Mouse (Mus musculus) myocyte (in vitro differentiated cells): Measurements from ENCODE around the gene 1700029F12Rik. TPM values are rescaled to one million over a fixed set of nuclear protein-coding genes. Genes with fewer than 3 reads are reported as not detected.

Source experiments
- H3K27me3 ChIP-seq: one replicate; pipeline ENCODE4 v1.6.1; 2011; ENCODE audit not compliant: control insufficient read depth, insufficient read depth, insufficient read length
- H3K36me3 ChIP-seq: one replicate; pipeline ENCODE4 v1.6.1; 2011; ENCODE audit not compliant: control insufficient read depth, insufficient read depth
- H3K4me2 ChIP-seq: one replicate; pipeline ENCODE4 v1.6.1; 2011; ENCODE audit warnings: low read depth, control low read depth
- H3K4me3 ChIP-seq: one replicate; pipeline ENCODE4 v1.5.1; 2011; ENCODE audit warnings: mild to moderate bottlenecking, control low read depth, moderate library complexity
- H3K79me2 ChIP-seq: one replicate; pipeline ENCODE4 v1.6.1; 2011; ENCODE audit not compliant: control insufficient read depth, insufficient read depth
- H3ac ChIP-seq: one replicate; pipeline ENCODE4 v1.6.1; 2011; ENCODE audit not compliant: control insufficient read depth, insufficient read length
- CEBPB ChIP-seq: IDR thresholded peaks from 2 replicates; pipeline ENCODE4 v1.6.1; 2011; ENCODE audit warnings: mild to moderate bottlenecking, moderate library complexity; ENCODE audit not compliant: poor library complexity, insufficient read depth, severe bottlenecking
- E2F4 ChIP-seq: IDR thresholded peaks from one replicate; pipeline ENCODE4 v1.6.1; 2011; ENCODE audit warnings: mild to moderate bottlenecking, control low read depth, moderate library complexity; ENCODE audit not compliant: insufficient read depth
- MAX ChIP-seq: IDR thresholded peaks from one replicate; pipeline ENCODE4 v1.6.1; 2011; ENCODE audit warnings: low read depth, mild to moderate bottlenecking, control low read depth
- MYOD1 ChIP-seq, 3 experiments: IDR thresholded peaks; one replicate each; pipeline ENCODE4 v1.6.1; 2011; ENCODE audit warnings: control low read depth in 2 of 3, low read depth in 2 of 3, mild to moderate bottlenecking in 2 of 3, moderate library complexity in 1 of 3; ENCODE audit not compliant: insufficient read length in 2 of 3, control insufficient read depth in 1 of 3
- MYOG ChIP-seq, 3 experiments: IDR thresholded peaks; one replicate each; pipeline ENCODE4 v1.6.1; 2011; ENCODE audit warnings: control low read depth in 2 of 3, low read depth in 2 of 3, mild to moderate bottlenecking in 2 of 3; ENCODE audit not compliant: insufficient read length in 2 of 3, control insufficient read depth in 1 of 3, insufficient read depth in 1 of 3
- POLR2A ChIP-seq: IDR thresholded peaks from one replicate; pipeline ENCODE4 v1.6.1; 2011; ENCODE audit warnings: low read depth, mild to moderate bottlenecking, control low read depth, moderate library complexity; ENCODE audit not compliant: insufficient read length
- POLR2AphosphoS2 ChIP-seq: IDR thresholded peaks from one replicate; pipeline ENCODE4 v1.6.1; 2011; ENCODE audit warnings: low read depth, control low read depth; ENCODE audit not compliant: insufficient read length
- REST ChIP-seq: IDR thresholded peaks from one replicate; pipeline ENCODE4 v1.6.1; 2011; ENCODE audit warnings: mild to moderate bottlenecking, control low read depth, moderate library complexity; ENCODE audit not compliant: insufficient read depth, insufficient read length
- SRF ChIP-seq: IDR thresholded peaks from one replicate; pipeline ENCODE4 v1.6.1; 2011; ENCODE audit warnings: low read depth; ENCODE audit not compliant: control insufficient read depth, insufficient read length
- TCF12 ChIP-seq: IDR thresholded peaks from one replicate; pipeline ENCODE4 v1.6.1; 2011; ENCODE audit warnings: mild to moderate bottlenecking, control low read depth; ENCODE audit not compliant: poor library complexity, insufficient read depth, severe bottlenecking
- TCF3 ChIP-seq: IDR thresholded peaks from one replicate; pipeline ENCODE4 v1.6.1; 2011; ENCODE audit warnings: low read depth, control low read depth; ENCODE audit not compliant: insufficient read length
- USF1 ChIP-seq: IDR thresholded peaks from one replicate; pipeline ENCODE4 v1.6.1; 2011; ENCODE audit warnings: low read depth, mild to moderate bottlenecking, control low read depth, moderate library complexity
- polyA plus RNA-seq: library from polyadenylated mRNA; unstranded; fragments of >200 nt; fragmentation: generic; extraction: Trizol; gene quantifications from one replicate; pipeline ENCODE4 v1.2.1, GENCODE M21; 2012; ENCODE audit warnings: missing spikeins

Gene 1700029F12Rik
- polyA plus RNA-seq, 1 experiment, result not detected

DNA sequence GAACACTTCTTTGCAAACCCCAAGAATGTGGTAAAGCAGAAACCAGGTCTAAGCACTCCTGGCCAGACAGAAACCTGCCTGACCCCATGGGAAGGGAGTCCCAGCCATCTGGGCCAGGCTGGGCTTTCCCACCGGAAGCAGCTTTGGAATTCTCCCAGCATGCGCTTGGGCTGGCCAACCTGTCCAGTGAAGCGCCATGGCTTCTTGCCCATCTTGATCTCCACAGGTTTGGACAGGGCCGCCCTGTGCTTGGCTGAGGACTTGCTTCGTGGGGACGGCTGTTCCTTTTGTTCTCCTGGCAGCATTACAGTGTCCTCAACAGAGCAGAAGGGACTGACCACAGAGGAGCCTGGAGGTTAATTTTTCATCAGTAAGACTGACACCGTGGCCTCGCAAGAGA lies 19.7 kb upstream of the 1700029F12Rik start:
- Histone ChIP-seq H3K4me2 (no peak overlapping the region), H3K36me3 (no peaks in the 10 kb centered on the region), H3K27me3 (no peaks in the 10 kb centered on the region), H3ac (no peak overlapping the region), H3K4me3 (no peak overlapping the region), H3K79me2 (no peaks in the 10 kb centered on the region)
- no peak for TF ChIP-seq USF1
- TF ChIP-seq POLR2A, result no peak
- TF ChIP-seq MYOG (IDR thresholded peaks at IDR 0.05; ENCODE audit: control insufficient read depth in 1 of 3, insufficient read depth in 1 of 3, insufficient read length in 2 of 3, low read depth in 2 of 3), result no peak
- no peak for TF ChIP-seq TCF12
- no peak for TF ChIP-seq MAX
- no peak for TF ChIP-seq TCF3
- no peak for TF ChIP-seq POLR2AphosphoS2
- no peak for TF ChIP-seq SRF
- TF ChIP-seq MYOD1 (IDR thresholded peaks at IDR 0.05; ENCODE audit: control insufficient read depth in 1 of 3, insufficient read length in 2 of 3, low read depth in 2 of 3), result no peak
- no peak for TF ChIP-seq E2F4
- TF ChIP-seq CEBPB, result no peak
- no peak for TF ChIP-seq REST

- no peak overlapping the region for H3K4me2 ChIP-seq
- no peaks in the 10 kb centered on the region for H3K36me3 ChIP-seq
- H3K79me2 ChIP-seq, result no peaks in the 10 kb centered on the region
- no peak for TF ChIP-seq CEBPB
- TF ChIP-seq TCF12, result no peak
- TF ChIP-seq E2F4, result no peak
- TF ChIP-seq MYOD1 (IDR thresholded peaks at IDR 0.05; ENCODE audit: control insufficient read depth in 1 of 3, insufficient read length in 2 of 3, low read depth in 2 of 3), result no peak
- no peak for TF ChIP-seq MYOG (IDR thresholded peaks at IDR 0.05; ENCODE audit: control insufficient read depth in 1 of 3, insufficient read depth in 1 of 3, insufficient read length in 2 of 3, low read depth in 2 of 3)
- TF ChIP-seq REST, result no peak
- TF ChIP-seq USF1, result no peak
- no peak for TF ChIP-seq POLR2A
- no peak for TF ChIP-seq MAX
- TF ChIP-seq SRF, result no peak
- TF ChIP-seq TCF3, result no peak
- TF ChIP-seq POLR2AphosphoS2, result no peak
- H3K27me3 ChIP-seq, result no peaks in the 10 kb centered on the region
- H3K4me3 ChIP-seq, result no peak overlapping the region
- no peak overlapping the region for H3ac ChIP-seq
Measured at GRCm38 (mm10) chr13:97052667-97053066, 18.5 kb upstream of the 1700029F12Rik start.

DNA sequence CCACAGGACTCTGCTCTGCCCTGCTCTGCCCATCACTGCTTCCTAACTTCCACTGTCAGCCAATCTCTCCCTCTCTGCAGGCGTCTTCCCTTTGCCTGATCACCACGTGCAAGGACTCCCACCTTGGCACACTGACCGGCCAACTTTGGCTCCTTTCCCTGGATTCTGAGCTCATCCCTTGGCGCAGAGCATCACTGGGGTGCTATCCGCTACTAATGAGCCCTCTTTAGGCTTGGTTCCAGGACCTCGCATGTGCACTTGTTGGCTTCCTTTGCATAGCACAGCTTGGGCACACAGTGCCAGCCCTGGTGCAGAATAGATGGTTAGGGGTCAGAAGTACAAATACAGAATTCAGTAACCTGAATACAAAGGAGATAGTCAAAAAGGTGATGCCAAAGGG lies 17.0 kb upstream of the 1700029F12Rik start:
- H3ac ChIP-seq, result no peak overlapping the region
- H3K27me3 ChIP-seq, result no peaks in the 10 kb centered on the region
- TF ChIP-seq TCF12 (no peak), E2F4 (no peak), TCF3 (no peak), MYOD1 (IDR thresholded peaks at IDR 0.05; ENCODE audit: control insufficient read depth in 1 of 3, insufficient read length in 2 of 3, low read depth in 2 of 3) (no peak), POLR2A (no peak)
- no peaks in the 10 kb centered on the region for H3K79me2 ChIP-seq
- no peak overlapping the region for H3K4me3 ChIP-seq
- H3K4me2 ChIP-seq, result no peak overlapping the region
- no peaks in the 10 kb centered on the region for H3K36me3 ChIP-seq

- no peaks in the 10 kb centered on the region for H3K27me3 ChIP-seq
- no peaks in the 10 kb centered on the region for H3K79me2 ChIP-seq
- H3ac ChIP-seq, result no peak overlapping the region
- H3K4me3 ChIP-seq, result no peak overlapping the region
- no peaks in the 10 kb centered on the region for H3K36me3 ChIP-seq
- no peak overlapping the region for H3K4me2 ChIP-seq
- TF ChIP-seq POLR2AphosphoS2 (no peak), MYOD1 (IDR thresholded peaks at IDR 0.05; ENCODE audit: control insufficient read depth in 1 of 3, insufficient read length in 2 of 3, low read depth in 2 of 3) (peak in 1 of 3 experiments; percentile 3), MYOG (IDR thresholded peaks at IDR 0.05; ENCODE audit: control insufficient read depth in 1 of 3, insufficient read depth in 1 of 3, insufficient read length in 2 of 3, low read depth in 2 of 3) (peak in 1 of 3 experiments; percentile 9)
Measured at GRCm38 (mm10) chr13:97030075-97030474, 4.1 kb downstream of the 1700029F12Rik start.

DNA sequence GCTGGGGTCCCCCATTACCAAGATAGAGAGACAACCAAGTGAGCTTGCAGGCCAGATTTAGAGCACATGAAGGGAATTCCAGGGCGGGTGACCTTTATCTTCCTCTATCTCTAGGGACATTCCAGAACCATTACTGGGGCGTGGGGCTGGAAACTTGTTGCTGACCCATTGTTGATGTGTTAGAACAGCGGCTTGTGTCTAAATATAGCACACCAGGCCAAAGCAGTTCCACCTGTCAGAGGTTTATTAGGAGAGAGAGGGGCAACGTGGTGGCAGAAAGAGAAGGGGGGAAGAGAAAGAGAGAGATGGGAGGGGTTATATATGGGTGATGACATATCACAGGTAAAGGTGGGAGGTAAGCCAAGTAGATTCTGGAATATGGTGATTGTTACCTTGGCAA lies 12.3 kb downstream of the 1700029F12Rik start:
- Histone ChIP-seq H3K4me3 (no peak overlapping the region), H3ac (no peak overlapping the region), H3K79me2 (no peaks in the 10 kb centered on the region), H3K27me3 (no peaks in the 10 kb centered on the region), H3K4me2 (peak overlapping the region; percentile 7), H3K36me3 (no peaks in the 10 kb centered on the region)
- TF ChIP-seq CEBPB, result no peak
- TF ChIP-seq MYOG (IDR thresholded peaks at IDR 0.05; ENCODE audit: control insufficient read depth in 1 of 3, insufficient read depth in 1 of 3, insufficient read length in 2 of 3, low read depth in 2 of 3), result peak in 1 of 3 experiments; percentile 50
- TF ChIP-seq MYOD1 (IDR thresholded peaks at IDR 0.05; ENCODE audit: control insufficient read depth in 1 of 3, insufficient read length in 2 of 3, low read depth in 2 of 3), result peak; percentile 13 to 65 (median 52)
- TF ChIP-seq USF1, result no peak
